Mouse (Mus musculus): Measurements from ENCODE around the gene Il10rb.
A peak's percentile ranks its signal among the peaks of the same experiment; 100 is the strongest.
"Not testable (repeated sequence)": the region's sequence is repeated elsewhere in the genome, so short reads cannot be mapped to it uniquely, and the experiment has no call there.

The Il10rb gene

DNA sequence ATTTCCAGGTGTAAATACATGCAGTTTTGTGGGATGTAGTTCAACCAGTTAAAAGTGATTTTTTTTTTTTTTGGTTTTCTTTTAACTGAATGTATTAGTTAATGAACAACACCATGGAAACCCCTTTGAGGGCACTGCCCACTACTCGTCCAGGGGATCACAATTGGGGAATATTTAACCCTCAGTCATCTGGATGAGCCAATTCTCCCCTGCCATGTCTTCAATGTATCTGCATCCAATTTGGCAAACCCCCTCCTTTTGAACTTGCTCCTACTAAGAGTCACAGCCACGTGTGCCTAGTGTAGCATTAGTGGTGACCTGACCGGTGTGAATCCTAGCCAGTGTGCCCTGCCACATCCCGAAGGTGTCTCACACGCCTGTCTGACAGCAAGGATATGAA is 12.6 kb downstream of the Il10rb start:
- no peak for DNase-seq

DNA sequence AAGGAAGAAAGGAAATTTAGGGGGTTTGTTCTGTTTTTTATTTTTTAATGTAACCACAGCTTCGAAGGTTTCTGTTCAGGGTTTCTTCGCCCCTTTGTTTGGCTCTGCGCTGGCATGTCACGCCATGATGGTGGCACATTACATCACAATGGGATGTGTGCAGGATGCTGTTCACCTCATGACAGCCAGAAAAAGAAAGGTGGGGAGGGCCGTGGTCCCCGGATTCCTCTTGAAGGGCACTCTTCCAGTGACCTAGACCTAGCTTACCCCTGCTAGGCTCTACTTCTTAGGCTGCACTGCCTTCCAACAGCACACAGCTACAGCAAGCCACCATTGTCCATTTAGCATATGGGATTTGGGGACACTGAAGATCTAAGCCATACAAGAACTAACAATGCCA is 19.9 kb downstream of the Il10rb start:
- DNase-seq = no peak

DNA sequence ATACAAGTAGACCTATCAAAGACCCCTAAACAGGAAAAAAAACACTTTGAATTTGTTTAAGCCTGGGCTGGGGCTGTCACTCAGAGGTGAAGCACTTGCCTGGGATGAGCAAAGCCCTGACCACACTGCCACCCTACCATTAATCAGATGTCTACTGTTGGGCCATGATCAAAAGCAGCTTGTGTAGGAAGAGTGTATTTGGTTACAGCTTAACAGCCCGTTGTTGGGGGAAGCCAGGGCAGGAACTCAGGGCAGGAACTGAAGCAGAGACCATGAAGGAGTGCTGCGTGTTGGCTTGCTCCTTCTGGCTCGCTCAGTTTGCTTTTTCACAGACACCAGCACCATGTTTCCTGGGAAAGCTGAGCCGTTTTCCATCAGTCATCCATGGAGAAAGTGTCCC is 20.6 kb downstream of the Il10rb start:
- no peak for DNase-seq

DNA sequence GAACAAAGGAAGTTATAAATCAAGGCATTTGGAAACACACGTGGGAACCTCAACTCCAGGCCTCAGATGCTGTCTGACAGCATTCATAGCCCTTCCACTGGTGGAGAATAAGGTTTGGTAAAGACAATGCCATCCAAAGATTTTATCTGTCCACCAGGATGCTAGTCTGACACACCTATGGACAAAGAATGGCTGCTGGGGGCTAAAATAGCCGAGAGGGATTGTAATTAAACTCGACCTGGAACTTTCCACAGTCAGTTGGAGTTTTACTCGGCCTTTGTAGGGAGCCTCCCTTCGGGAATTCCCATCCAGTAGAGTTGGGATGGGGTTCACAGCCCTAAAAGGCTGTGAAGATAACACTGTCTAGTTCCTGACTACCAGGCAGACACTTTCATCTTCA is 21.5 kb downstream of the Il10rb start:
- no peak for DNase-seq

DNA sequence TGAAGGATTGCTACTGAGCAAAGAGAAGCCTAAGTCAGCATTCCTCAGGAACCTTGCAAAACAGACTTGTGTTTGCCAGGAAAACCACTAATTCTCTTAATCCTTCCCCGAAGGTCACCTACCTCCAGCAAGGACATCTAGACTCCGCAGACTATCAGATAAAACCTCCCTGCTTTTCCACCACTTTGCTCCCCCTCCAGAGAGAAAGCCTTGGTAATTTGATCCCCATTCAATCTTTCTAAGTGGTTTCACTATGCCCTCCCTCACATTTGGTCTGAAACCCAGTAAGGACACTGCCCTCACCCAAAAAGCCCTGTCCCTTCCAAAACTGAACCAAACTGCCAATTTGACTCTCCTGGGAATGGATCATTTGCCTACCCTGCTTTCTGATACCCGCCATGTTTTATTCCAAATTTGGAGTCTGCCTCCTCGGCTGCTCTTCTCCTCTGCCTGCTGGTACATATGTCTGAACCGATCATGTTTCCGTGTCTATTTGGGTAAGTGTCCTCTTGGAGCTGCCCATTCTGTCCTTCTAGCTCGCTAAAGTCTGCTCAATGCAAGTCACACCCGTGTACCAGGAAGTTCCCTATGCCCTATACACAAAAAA is 22.4 kb downstream of the Il10rb start:
- no peak for DNase-seq

DNA sequence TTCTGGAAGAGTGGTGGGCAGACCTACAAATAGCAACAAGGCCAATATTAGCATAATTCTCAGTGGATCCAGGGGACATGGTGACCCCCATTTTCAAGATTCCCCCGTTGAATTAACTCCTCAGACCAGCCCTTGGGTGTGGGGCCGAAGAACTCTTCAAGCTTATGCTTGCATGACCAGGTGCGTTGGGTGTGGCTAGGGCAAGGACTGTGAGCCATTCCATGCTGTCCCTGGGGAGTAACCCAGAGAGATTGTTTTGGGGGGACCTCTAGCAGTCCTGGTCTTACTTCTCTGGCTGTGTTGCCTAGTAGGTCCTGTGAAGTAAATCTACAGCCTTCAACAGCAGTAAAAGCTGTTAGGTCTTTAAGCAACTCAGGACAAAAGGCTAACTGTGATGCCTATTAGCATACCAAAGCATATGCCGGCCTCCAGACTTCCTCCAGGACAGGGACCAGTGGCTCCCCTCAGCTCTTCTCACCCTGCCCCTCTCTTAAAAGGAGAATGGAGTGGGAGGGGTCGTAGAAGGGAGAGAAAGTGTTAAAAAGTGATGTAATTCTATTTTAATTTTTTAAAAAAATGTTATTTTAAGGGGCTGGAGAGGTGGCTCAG is 26.9 kb downstream of the Il10rb start:
- no peak for DNase-seq

DNA sequence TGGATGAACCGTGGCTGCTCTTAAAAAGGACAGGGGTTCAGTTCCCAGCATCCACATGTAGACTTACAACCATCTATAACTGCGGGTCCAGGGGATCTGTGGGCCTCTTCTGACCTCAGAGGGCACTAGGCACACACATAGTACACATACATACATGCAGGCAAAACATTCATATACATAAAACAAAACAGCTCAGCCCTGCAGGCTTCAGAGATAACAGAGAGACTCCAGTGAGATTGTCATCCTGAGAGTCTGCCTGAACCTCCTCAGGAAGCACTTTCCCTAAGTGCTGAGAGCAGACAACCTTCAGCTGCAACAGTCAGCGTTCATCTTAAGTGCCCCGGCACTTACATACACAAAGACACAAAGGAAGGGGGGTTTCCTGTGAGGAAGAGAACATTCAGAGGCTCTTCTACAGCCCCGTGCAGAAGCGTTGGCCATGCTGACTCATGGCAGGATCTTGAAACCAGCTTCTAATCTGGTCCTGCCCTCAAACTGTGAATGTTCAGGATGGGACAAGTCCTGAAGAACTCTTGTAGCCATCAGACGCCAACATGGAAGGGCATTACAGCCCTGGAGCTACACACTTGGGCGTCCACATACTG is 27.5 kb downstream of the Il10rb start:
- DNase-seq = no peak

DNA sequence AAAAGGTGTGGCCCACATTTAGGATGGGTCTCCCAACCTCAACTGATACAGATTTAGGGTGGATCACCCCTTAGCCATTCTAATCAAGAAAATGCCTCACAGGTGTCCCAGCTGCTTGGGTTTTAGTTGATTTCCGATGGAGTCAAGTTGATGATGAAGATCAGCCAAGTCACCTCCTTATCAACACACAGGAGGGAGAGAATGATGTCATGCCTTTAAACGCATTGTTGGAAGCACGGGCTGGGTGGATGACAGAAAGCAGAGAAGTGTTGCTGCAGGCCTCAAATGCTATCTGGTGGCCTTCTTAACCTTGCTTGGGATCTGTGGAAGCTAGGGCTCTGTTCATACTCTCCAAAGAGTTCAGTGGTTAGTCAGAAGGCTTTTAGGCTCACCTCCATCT is 28.2 kb downstream of the Il10rb start:
- no peak for DNase-seq

DNA sequence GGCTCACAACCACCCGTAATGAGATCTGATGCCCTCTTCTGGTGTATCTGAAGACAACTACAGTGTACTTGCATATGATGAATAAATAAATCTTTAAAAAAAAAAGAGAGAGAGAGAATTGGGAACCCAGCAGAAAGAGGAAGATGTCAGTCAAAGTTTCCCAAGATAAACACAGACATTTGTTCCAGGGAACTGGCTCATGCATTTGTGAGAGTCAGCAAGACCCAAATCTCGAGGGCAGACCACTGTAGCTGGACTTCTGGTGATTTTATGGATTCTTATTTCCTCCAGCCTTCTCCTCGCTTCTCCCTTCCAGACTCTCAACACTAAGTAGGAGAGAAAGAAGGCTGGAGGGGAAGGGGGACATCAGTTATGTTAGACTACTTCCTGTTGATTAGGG is 32.1 kb downstream of the Il10rb start:
- DNase-seq = no peak

DNA sequence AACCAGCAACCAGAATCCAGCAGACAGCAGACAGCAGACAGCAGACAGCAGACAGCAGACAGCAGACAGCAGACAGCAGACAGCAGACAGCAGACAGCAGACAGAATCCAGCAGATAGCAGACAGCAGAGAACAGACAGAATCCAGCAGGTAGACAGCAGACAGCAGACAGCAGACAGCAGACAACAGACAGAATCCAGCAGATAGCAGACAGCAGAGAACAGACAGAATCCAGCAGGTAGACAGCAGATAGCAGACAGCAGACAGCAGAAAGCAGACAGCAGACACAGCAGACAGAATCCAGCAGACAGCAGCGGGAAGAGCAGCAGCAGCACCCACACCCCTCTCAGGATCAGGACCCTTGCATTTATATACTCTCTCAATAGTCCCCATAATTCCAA is 32.6 kb downstream of the Il10rb start:
- not testable (repeated sequence) for DNase-seq

DNA sequence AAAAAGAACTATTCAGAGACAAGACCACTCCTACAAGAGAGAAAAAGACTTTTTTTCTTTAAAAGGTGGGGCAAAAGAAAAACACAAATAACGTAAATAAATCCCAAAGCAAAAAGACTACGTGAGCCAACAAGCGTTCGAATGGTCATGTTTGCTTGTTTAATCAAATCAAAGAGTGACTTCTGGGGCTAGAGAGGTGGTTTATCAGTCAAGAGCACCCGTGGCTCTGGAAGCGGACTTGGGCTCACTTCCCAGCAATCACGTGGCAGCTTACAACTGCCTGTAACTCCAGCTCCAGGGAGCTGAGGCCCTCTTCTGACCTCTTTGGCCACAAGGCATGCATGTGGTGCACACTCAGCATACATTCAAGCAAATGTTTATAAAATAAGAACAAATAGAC is 35.4 kb downstream of the Il10rb start:
- peak; percentile 41 to 58 for DNase-seq

DNA sequence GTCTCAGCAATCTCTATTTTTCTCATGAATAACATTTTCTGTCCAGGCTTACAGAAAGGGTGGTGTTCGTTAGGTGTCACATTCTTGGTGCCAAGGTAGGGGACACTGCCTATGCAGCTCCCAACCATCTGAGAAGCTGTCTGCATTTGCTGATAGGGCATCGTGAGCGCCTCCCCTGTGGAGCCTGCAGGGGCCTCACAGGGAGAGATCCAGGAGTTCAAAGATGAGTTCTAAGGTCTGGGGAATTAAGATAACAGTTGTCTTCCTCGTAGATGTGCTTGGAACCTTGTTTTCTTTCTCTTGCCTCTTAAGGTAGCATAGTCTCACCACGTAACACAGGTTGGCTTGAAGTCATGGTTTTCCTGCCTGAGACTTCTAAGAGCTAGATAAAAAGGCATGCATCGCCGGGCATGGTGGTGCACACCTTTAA is 35.9 kb downstream of the Il10rb start:
- DNase-seq = no peak

DNA sequence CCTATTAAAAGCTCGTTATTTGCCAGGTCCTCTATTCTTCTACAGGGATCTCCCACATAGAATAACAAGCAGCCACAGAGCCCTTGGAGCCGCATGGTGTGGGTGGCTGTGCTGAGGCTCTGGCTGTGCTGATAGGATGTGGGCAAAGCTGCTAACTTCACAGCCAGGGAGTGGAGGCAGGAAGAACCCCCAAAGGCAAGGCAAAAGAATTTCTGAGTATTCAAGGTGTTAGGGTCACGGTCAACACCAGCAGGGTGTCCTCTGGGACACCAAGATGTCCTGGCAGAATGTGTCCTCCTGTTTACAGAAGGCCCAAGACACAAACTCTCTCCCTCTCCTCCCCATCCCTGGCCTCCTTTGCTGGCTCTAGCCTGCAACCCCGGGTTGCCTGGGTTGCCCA is 36.5 kb downstream of the Il10rb start:
- DNase-seq = no peak

DNA sequence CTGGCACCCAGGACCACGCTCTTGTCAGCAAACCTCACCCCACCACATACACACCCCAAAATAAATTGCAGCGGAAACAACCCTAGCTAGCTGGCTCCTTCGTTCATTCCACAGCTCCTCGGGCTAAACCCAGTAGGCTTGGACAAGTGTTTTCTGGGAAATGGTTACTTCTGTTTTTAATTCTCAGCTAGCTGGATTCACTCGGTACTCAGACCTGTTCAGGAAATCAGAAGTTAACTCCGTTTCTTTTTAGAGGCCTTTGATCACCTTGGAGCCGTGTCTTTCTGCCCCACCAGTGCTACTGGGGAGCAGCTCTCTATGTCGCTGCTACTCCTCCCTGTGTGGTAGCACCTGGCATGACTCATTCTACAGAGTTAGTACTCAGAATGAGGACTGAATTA is 37.2 kb downstream of the Il10rb start:
- DNase-seq = no peak

DNA sequence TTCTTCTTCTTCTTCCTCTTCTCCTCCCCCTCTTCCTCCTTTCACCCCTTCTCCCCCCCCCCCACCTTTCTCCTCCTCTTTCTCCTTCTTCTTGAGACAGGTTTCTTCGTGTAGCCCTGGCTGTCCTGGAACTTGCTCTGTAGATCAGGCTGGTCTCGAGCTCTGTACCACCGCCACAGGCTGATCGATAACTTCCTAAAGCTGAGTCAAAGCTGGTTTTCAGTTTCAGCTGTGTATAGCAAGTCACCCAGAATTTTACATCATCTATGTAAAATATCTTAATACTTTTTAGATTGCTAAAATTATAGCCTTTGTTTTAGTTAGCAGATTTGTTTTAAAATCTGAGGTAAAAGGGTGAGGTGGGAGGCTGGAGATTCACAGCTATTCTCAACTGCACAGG is 38.9 kb downstream of the Il10rb start:
- no peak for DNase-seq

DNA sequence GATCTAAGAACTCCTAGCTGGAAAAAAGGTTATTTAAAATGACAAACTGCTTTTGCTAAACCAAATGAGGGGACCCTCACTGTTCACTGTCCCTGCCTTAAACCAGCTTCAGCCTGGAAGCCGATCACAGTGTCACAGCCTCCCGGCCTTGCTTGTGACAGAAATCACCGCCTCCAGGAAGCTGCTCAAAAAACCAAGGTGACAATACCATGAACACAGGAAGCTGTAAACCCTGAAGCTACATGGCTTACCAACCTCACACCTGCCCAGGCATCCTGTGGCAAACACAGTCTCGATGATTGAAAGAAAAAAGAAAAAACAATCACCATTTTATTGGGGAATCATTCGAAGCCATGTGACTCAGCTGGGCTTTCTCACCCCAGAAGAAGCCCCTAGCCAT is 39.6 kb downstream of the Il10rb start:
- DNase-seq = no peak

DNA sequence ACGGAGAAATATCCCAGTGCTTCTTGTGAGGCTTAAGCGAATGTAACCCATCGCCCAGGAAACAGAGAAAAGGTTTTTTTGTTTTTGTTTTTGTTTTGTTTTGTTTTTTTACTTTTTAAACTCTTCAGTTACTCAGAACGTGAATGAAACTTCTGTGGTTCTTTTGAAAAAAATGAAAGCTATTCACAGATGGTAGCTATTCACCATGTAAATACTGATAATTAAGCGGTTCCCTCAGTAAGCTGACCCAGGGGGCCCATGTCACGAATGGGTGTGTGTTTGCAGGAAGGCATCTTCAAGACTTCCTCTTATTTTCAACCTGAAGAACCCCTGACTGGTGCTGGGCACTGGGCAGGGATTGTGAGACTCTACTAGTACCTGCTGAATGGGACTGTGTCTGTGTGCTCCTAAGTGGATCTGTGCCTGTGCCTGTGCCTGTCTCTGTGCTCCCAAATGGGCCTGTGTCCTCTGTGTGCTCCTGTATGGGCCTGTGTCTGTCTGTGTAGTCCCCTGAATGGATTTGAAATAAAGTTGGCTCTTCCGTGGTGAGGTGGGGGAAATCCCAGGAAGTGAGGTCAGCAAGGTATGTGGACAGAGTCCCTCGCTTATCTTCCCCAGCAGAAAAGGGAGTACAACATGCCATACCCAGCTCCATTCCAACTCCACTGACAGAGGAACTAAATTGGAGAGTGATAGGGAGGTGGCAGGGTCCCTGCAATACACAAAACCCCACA is 41.0 kb downstream of the Il10rb start:
- DNase-seq = no peak

DNA sequence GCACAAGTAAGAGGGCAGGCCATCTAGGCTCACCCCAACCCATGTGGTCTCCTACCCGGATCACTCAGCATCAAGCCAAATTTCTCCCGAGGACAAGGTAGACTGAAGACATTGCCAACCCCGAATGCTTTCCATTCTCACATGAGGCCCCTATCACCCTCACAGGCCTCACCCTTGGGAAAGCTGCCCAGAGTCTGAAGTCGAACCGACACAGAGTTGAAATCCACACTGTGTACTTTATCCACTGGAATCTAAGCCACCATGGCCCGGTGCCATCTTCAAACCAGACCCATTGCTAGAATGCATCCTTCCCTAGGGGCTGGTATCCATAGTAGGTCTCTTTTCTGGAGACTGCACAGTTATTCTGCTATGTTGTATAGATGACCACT is 41.5 kb downstream of the Il10rb start:
- no peak for DNase-seq

DNA sequence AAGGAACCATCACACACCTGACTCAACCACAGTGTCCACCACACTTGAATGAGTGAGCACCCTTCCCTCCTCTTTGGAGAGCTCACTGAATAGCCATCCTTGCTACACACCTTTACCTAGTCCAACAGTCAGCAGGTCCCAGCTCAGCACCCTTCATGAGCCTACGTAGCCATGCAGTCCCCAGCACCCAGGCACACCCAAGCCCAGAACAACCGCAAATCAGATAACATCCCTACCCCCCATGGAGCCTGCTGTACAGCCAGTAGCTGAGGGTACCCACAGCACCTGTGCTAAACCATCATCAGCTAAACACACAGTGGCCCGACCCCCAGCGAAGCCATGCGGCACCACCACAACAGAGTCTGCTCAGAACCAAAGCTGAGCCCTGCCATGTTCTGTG is 42.1 kb downstream of the Il10rb start:
- DNase-seq = no peak

DNA sequence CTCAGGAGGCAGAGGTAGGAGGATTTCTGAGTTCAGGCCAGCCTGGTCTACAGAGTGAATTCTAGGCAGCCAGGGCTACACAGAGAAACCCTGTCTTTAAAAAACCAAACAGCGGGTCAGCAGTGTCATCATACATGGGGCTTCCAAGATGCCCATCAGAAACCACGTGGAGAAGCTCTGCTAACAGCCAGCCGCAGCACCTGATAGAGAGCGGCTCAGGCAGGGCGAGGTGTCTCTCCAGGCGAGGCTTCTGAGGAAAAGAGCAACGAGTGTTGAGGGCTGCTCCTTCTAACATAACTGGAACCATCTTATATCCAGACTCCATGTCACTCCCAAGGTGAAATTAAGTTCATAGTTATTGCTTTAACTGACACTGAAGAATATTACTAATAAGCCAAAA is 42.9 kb downstream of the Il10rb start:
- no peak for DNase-seq

DNA sequence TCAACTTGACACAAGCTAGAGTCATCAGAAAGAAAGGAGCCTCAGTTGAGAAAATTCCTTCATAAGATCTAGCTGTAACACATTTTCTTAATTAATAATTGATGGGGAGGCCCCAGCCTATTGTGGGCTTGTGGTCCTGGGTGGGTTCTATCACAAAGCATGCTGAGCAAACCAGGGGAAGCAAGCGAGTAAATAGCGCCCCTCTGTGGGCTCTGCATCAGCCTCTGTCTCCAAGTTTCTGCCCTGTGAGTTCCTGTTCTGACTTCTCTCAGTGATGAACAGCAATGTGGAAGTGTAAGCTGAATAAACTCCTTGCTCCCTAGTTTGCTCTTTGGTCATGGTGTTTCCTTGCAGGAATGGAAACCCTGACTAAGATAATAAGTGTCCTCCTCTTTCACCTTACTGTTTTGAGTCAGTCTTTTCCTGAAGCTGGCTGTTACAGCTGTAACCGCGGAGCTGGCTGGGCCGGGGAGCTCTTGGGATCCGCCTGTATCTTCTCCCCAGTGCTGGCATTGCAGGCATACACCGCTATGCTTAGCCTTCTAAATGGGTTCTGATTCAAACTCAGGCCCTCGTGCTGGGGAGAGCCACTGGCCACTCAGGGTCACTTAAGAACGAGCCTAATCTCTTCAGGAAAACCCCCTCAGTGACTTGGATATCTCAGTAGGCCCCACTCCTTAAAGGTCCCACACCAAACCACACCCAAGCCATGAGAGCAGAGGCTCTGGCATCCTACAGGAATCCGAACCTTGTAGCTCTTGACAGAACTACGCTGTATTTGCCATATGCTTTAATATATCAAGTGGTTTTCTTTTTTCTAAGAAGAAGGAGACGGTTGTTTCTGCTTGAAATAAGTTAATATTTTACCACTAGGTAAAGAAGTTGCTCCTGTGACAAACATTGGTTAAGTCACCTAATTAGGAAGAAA is 44.4 kb downstream of the Il10rb start:
- DNase-seq = no peak

DNA sequence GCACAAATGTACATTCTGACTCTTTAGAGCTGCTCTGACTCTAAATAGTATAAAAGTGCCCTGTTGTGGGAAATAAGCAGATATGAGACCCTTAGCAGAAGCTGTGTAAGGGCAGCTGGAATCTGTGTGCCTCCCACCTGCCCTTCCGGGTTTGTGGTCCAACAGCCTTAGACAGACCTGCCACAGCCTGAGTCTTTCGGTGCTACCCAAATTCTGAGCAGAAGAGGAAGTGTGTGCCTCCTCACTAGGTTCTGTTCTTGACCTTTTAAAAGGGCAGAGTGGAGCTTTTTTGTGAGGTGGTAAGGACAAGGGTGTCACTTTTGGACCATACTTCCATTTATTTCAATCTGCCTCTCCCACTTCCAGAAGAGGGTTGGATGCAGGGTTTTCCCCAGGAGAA is 46.0 kb downstream of the Il10rb start:
- DNase-seq = no peak

DNA sequence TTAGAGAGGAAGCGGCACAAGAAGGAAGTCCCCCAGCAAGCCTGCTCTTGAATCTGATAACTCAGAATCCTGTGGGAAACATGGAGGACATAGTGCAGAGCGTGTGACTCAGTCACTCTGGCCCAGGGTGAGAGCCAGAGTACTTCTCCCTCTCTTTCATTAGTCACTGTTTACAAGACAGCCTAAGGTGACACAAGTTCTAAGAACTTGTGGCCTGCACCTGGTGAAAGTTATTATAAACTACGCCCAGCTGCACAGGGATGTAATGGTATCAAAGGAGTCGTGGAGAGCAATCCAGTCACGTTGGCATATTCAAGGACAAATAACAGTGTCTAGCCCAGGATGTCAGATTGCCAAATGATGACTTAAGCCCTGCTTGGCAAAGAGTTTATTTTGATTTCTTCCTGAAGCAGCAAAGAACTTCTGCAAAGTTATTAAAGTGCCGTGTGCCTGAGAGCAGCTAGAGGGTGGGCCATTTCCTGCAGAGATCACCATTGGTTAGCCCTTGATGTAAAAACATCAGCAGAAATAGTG is 46.5 kb downstream of the Il10rb start:
- no peak for DNase-seq

Data from cerebellum, postnatal 10 days (tissue).